Mouse (Mus musculus) heart, postnatal 0 days (tissue): ENCODE measurements around the gene Cand1.

Experiments
- CTCF ChIP-seq: IDR thresholded peaks from 2 replicates; pipeline ENCODE4 v1.5.1; 2016; ENCODE audit warnings: antibody characterized with exemption, control low read depth, low read depth
- EP300 ChIP-seq: IDR thresholded peaks from 2 replicates; pipeline ENCODE4 v1.6.1; 2016; ENCODE audit warnings: antibody characterized with exemption, low read depth

- TF ChIP-seq CTCF (no peak), EP300 (no peak)
These were observed 747 bp downstream of the Cand1 start for GRCm38 (mm10) chr10:119238985-119239631.
